Mouse (Mus musculus): ENCODE data around the gene Ints11. TPM values are rescaled to one million over a fixed set of nuclear protein-coding genes. Genes with fewer than 3 reads are reported as not detected.

The Ints11 gene
- polyA plus RNA-seq, 1 experiment from 2014 or later = 73.1 TPM

DNA sequence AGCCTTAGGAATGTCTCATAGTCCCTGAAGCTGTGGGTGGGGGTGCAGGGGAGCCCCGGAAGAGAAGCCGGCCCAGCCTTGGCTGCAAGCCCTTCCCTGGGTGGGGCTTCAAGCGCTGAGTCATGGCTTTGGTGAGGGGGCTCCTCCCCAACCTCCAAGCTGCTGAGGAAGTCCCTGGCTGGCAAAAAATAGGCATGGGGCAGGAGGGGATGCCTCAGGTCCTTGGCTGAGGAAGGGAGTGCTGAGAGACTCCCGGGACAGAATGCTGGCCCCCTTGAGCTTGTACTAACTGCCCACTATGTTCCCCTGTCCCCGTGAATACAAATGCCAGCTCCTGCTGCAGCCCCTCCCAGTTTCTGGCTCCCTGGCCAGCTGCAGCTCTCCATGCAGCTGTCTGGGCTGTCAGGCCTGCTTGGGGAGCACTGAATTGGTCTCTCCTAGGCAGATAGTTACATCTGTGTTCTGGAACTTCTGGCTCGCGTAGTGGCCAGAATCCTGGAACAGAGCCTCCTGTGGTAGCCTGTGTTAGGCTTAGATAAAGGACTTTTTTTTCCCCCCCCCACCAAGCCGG is 25.1 kb downstream of the Ints11 start:
- Histone ChIP-seq H3K4me1 (ENCODE audit: control insufficient read depth, insufficient read depth, low read length) (peaks cover 30% of the 10 kb centered on the region), H3K9me3 (ENCODE audit: control insufficient read depth, low read length) (no peaks in the 10 kb centered on the region), H3K9ac (ENCODE audit: low read depth, low read length) (no peak overlapping the region; the same call in 1 of the 2 replicates), H3K27me3 (ENCODE audit: control insufficient read depth, insufficient read depth, low read length) (no peaks in the 10 kb centered on the region), H3K27ac (ENCODE audit: low read depth, low read length) (no peak overlapping the region), H3K4me2 (replicated peaks; ENCODE audit: low read depth, low read length) (no peak overlapping the region; the same call in 1 of the 2 replicates), H3K36me3 (ENCODE audit: control insufficient read depth, insufficient read depth, low read length) (peaks cover 10% of the 10 kb centered on the region), H3K4me3 (ENCODE audit: low read length) (no peak overlapping the region)
- 45% methylated on average over 8 of the region's 8 CpGs for WGBS
- ATAC-seq (ENCODE audit: low FRiP score, low TSS enrichment) = no peak

DNA sequence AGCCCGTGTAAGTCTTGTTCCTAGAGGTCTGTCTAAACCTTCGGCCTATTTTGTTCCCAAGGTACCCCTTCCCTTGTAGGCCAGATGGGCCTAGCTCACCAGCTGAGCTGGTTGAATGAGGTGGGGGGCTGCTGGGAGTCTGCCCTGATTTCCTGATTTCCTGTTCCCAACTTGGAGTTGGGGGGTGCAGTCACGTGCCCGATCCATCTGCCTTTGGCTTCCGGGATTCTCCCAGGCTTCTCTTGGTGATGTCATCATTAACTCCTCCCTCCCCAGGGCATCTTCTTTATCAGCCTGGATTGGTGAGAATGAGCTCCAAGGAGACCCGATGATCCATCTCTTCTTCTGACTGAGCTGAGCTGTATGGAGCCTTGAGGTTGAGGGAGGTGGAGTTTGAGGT is 25.9 kb downstream of the Ints11 start:
- Histone ChIP-seq H3K4me3 (ENCODE audit: low read length) (no peak overlapping the region), H3K4me2 (replicated peaks; ENCODE audit: low read depth, low read length) (no peak overlapping the region), H3K27ac (ENCODE audit: low read depth, low read length) (no peak overlapping the region), H3K27me3 (ENCODE audit: control insufficient read depth, insufficient read depth, low read length) (no peaks in the 10 kb centered on the region), H3K9ac (ENCODE audit: low read depth, low read length) (no peak overlapping the region), H3K9me3 (ENCODE audit: control insufficient read depth, low read length) (no peaks in the 10 kb centered on the region), H3K4me1 (ENCODE audit: control insufficient read depth, insufficient read depth, low read length) (peaks cover 30% of the 10 kb centered on the region), H3K36me3 (ENCODE audit: control insufficient read depth, insufficient read depth, low read length) (peaks cover 9% of the 10 kb centered on the region)
- no peak for ATAC-seq (ENCODE audit: low FRiP score, low TSS enrichment)
- 41% methylated on average over 6 of the region's 6 CpGs for WGBS

DNA sequence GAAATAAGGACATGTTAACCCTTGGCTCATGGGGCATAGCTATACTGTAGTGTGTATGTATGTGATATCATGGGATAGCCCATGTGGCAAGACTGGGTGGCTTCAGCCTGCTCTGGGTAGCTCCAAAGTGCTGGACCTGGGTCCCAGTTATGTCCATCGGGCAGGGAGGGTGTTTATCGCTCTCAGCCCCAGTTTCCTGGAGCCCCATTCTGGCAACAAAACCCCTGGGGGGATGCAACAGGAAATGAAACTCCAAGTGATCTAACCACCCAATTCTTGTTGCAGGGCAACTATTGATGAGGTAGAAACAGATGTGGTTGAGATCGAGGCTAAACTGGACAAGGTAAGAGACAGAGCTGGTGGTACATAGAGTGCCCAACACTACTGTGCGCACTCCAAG is 26.5 kb downstream of the Ints11 start:
- H3K4me1 ChIP-seq (ENCODE audit: control insufficient read depth, insufficient read depth, low read length) = peaks cover 25% of the 10 kb centered on the region
- H3K4me3 ChIP-seq (ENCODE audit: low read length) = no peak overlapping the region
- H3K27me3 ChIP-seq (ENCODE audit: control insufficient read depth, insufficient read depth, low read length) = no peaks in the 10 kb centered on the region
- ATAC-seq (ENCODE audit: low FRiP score, low TSS enrichment) = no peak
- H3K36me3 ChIP-seq (ENCODE audit: control insufficient read depth, insufficient read depth, low read length) = peaks cover 9% of the 10 kb centered on the region; the same call in 1 of the 2 replicates
- 94% methylated on average over 4 of the region's 4 CpGs for WGBS
- no peaks in the 10 kb centered on the region for H3K9me3 ChIP-seq (ENCODE audit: control insufficient read depth, low read length)
- no peak overlapping the region for H3K27ac ChIP-seq (ENCODE audit: low read depth, low read length)
- no peak overlapping the region for H3K4me2 ChIP-seq (replicated peaks; ENCODE audit: low read depth, low read length)
- H3K9ac ChIP-seq (ENCODE audit: low read depth, low read length) = no peak overlapping the region

DNA sequence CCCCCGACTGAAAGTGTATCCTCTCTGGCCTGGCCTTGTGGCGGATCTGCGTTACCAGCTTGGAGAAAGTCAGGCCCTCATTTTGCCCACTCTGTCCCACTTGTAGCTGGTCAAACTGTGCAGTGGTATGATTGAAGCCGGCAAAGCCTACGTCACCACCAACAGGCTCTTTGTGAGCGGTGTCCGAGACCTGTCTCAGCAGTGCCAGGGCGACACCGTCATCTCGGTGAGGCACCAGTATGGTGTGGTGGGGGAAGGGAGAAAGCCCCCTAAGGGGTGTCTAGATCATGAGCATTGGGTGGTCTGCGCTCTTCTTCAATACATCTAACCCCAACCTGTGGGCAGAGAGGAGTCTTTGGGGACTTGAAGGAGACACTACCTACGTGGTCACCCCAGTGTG is 27.1 kb downstream of the Ints11 start:
- Histone ChIP-seq H3K9me3 (ENCODE audit: control insufficient read depth, low read length) (no peaks in the 10 kb centered on the region), H3K27ac (ENCODE audit: low read depth, low read length) (no peak overlapping the region), H3K4me2 (replicated peaks; ENCODE audit: low read depth, low read length) (no peak overlapping the region), H3K4me1 (ENCODE audit: control insufficient read depth, insufficient read depth, low read length) (peaks cover 25% of the 10 kb centered on the region), H3K27me3 (ENCODE audit: control insufficient read depth, insufficient read depth, low read length) (no peaks in the 10 kb centered on the region), H3K36me3 (ENCODE audit: control insufficient read depth, insufficient read depth, low read length) (peaks cover 14% of the 10 kb centered on the region), H3K4me3 (ENCODE audit: low read length) (no peak overlapping the region), H3K9ac (ENCODE audit: low read depth, low read length) (no peak overlapping the region; the same call in 1 of the 2 replicates)
- WGBS = 98% methylated on average over 12 of the region's 12 CpGs
- no peak for ATAC-seq (ENCODE audit: low FRiP score, low TSS enrichment)

DNA sequence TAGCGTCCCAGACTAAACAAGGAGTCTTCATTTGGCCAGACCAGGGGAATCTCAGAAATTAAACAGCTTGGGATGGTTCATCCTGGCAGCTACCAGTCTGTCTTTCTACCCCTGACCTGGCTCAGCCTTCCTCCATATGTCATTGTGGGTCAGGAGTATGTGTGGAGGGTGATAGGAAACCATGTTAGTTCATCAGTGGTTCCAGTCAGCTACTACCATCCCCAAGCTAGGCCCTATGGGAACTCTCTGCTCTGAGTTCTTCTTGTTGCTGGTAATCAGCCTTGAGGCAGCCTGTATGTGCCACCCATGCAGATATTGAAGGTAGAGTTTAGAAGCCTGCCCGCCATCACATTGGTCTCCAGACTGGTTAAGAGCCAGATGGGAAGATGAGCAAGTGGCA is 29.0 kb downstream of the Ints11 start:
- Histone ChIP-seq H3K9ac (ENCODE audit: low read depth, low read length) (no peak overlapping the region), H3K4me2 (replicated peaks; ENCODE audit: low read depth, low read length) (no peak overlapping the region), H3K27me3 (ENCODE audit: control insufficient read depth, insufficient read depth, low read length) (no peaks in the 10 kb centered on the region), H3K4me1 (ENCODE audit: control insufficient read depth, insufficient read depth, low read length) (peaks cover 17% of the 10 kb centered on the region), H3K27ac (ENCODE audit: low read depth, low read length) (no peak overlapping the region), H3K36me3 (ENCODE audit: control insufficient read depth, insufficient read depth, low read length) (peaks cover 33% of the 10 kb centered on the region), H3K4me3 (ENCODE audit: low read length) (no peak overlapping the region), H3K9me3 (ENCODE audit: control insufficient read depth, low read length) (no peaks in the 10 kb centered on the region)
- no peak for ATAC-seq (ENCODE audit: low FRiP score, low TSS enrichment)
- 96% methylated on average over 2 of the region's 2 CpGs for WGBS

DNA sequence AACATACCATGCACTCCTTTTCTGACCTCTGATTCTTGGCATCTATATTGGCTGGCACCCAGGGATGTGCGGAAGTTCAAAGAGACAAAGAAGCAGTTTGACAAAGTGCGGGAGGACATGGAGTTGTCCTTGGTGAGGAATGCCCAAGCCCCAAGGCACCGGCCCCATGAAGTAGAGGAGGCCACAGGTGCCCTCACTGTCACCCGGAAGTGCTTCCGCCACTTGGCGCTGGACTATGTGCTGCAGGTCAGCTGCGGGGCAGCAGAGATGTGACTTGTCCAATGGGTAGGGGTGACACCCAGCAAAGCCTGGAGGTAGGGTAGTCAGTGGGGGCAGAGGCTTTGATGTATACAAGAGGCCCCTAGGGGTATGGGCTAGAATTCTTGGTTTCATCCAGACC is 30.0 kb downstream of the Ints11 start:
- Histone ChIP-seq H3K4me2 (replicated peaks; ENCODE audit: low read depth, low read length) (no peak overlapping the region), H3K27me3 (ENCODE audit: control insufficient read depth, insufficient read depth, low read length) (no peaks in the 10 kb centered on the region), H3K9ac (ENCODE audit: low read depth, low read length) (no peak overlapping the region), H3K9me3 (ENCODE audit: control insufficient read depth, low read length) (no peaks in the 10 kb centered on the region), H3K36me3 (ENCODE audit: control insufficient read depth, insufficient read depth, low read length) (peaks cover 42% of the 10 kb centered on the region), H3K4me3 (ENCODE audit: low read length) (no peak overlapping the region), H3K4me1 (ENCODE audit: control insufficient read depth, insufficient read depth, low read length) (peaks cover 8% of the 10 kb centered on the region), H3K27ac (ENCODE audit: low read depth, low read length) (no peak overlapping the region)
- no peak for ATAC-seq (ENCODE audit: low FRiP score, low TSS enrichment)
- 94% methylated on average over 7 of the region's 7 CpGs for WGBS

DNA sequence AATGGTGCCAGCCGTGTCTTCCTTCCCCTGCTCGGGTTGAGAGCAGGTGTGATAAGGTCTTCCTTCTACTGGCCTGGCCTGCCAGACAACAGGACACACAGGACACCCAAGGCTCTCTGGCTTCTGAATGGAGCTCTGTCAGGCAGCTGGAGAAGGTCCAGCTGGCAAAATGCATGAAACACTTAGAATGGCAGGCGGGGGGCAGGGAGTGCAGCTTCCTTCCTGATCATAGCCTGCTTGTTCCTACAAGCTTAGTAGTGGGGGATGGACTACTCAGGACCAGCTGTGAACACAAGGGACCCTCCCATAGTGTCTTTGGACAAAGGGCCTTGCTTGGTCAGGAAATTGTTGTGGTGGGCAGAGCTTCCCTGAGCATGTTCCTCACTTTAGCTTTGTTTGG is 31.9 kb downstream of the Ints11 start:
- 0 out of 2 replicates have a peak, but pooled peaks have one; percentile 24 for ATAC-seq (ENCODE audit: low FRiP score, low TSS enrichment)
- H3K36me3 ChIP-seq (ENCODE audit: control insufficient read depth, insufficient read depth, low read length) = peaks cover 54% of the 10 kb centered on the region
- H3K4me3 ChIP-seq (ENCODE audit: low read length) = no peak overlapping the region
- no peak overlapping the region for H3K9ac ChIP-seq (ENCODE audit: low read depth, low read length)
- no peaks in the 10 kb centered on the region for H3K27me3 ChIP-seq (ENCODE audit: control insufficient read depth, insufficient read depth, low read length)
- H3K27ac ChIP-seq (ENCODE audit: low read depth, low read length) = no peak overlapping the region
- H3K4me1 ChIP-seq (ENCODE audit: control insufficient read depth, insufficient read depth, low read length) = no peaks in the 10 kb centered on the region
- no peaks in the 10 kb centered on the region for H3K9me3 ChIP-seq (ENCODE audit: control insufficient read depth, low read length)
- 77% methylated on average over 3 of the region's 3 CpGs for WGBS
- H3K4me2 ChIP-seq (replicated peaks; ENCODE audit: low read depth, low read length) = no peak overlapping the region

DNA sequence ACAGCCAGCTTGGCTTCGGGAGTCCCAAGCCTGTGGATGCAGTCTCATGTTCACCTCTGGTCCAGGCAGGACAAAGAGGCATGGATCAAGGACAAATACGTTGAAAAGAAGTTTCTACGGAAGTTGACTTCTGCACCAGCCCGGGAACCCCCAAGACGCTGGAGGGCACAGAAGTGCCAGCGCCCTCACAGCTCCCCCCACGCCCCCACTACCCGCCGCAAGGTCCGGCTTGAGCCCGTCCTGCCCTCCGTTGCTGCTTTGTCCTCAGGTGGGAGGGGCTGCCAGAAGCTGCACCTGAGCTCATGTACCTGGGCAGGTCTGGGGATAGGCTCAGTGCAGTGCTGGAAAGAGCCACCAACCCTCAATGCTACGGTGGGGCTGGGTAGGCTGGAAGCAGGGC is 33.9 kb downstream of the Ints11 start:
- ATAC-seq (ENCODE audit: low FRiP score, low TSS enrichment) = no peak
- 95% methylated on average over 13 of the region's 13 CpGs for WGBS
- H3K36me3 ChIP-seq (ENCODE audit: control insufficient read depth, insufficient read depth, low read length) = peaks cover 54% of the 10 kb centered on the region
- no peak overlapping the region for H3K4me2 ChIP-seq (replicated peaks; ENCODE audit: low read depth, low read length)
- no peaks in the 10 kb centered on the region for H3K27me3 ChIP-seq (ENCODE audit: control insufficient read depth, insufficient read depth, low read length)
- H3K9me3 ChIP-seq (ENCODE audit: control insufficient read depth, low read length) = no peaks in the 10 kb centered on the region
- H3K27ac ChIP-seq (ENCODE audit: low read depth, low read length) = no peak overlapping the region
- H3K9ac ChIP-seq (ENCODE audit: low read depth, low read length) = no peak overlapping the region
- no peaks in the 10 kb centered on the region for H3K4me1 ChIP-seq (ENCODE audit: control insufficient read depth, insufficient read depth, low read length)
- H3K4me3 ChIP-seq (ENCODE audit: low read length) = no peak overlapping the region

DNA sequence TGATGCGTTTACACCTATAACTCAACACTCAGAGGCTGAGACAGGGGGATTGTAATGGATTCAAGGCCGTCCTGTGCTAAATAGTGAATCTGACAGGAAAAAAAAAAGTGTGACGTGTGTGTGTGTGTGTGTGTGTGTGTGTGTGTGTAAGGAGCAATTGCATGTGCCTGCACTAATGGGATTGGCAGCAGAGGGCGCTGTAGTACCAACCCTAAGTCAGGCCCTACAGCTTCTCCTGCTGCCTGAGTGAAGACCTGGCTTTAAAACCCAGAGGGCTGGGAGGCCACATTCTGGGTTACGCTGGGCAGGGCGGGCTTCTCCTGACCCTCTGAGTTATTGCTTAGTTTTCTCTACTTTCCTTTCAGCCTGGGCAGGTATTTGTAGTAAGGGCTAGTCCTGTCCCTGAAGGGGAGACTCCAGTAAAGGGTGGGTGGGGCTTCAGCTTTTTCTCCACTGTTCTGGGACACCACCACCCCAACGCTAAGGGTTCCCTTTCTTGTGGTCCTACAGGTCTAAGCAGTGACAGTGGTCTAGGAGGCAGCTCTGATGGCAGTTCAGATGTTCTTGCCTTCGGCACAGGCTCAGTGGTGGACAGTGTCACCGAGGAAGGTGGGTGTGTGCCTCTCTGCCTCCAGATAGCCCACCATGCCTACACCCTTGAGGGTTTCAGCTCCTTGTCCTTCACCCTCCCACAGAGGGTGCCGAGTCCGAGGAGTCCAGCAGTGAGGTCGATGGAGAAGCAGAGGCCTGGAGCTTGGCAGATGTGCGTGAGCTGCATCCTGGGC is 35.2 kb downstream of the Ints11 start:
- Histone ChIP-seq H3K36me3 (ENCODE audit: control insufficient read depth, insufficient read depth, low read length) (peaks cover 51% of the 10 kb centered on the region), H3K27ac (ENCODE audit: low read depth, low read length) (no peak overlapping the region), H3K9me3 (ENCODE audit: control insufficient read depth, low read length) (no peaks in the 10 kb centered on the region), H3K27me3 (ENCODE audit: control insufficient read depth, insufficient read depth, low read length) (no peaks in the 10 kb centered on the region), H3K4me2 (replicated peaks; ENCODE audit: low read depth, low read length) (no peak overlapping the region), H3K4me1 (ENCODE audit: control insufficient read depth, insufficient read depth, low read length) (no peaks in the 10 kb centered on the region), H3K4me3 (ENCODE audit: low read length) (no peak overlapping the region), H3K9ac (ENCODE audit: low read depth, low read length) (no peak overlapping the region)
- no peak for ATAC-seq (ENCODE audit: low FRiP score, low TSS enrichment)
- 91% methylated on average over 13 of the region's 13 CpGs for WGBS

Measured in kidney, embryonic 14.5 days (tissue).